Mouse (Mus musculus) embryonic facial prominence, embryonic 10.5 days (tissue): ENCODE results near the gene Stk19. TPM values are rescaled to one million over a fixed set of nuclear protein-coding genes. Genes with fewer than 3 reads are reported as not detected.
A peak's percentile ranks its signal among the peaks of the same experiment; 100 is the strongest.

Experiments
- DNase-seq: peaks from one replicate; pipeline ENCODE4 v3.0.0-alpha.2; 2017; ENCODE audit warnings: low spot score
- H3K27ac ChIP-seq: fragments of 300-500 bp; sonication (generic); replicated peaks from 2 replicates; pipeline ENCODE4 v1.5.1; 2016; ENCODE audit warnings: mild to moderate bottlenecking
- H3K27me3 ChIP-seq: fragments of 300-500 bp; sonication (generic); replicated peaks from 2 replicates; pipeline ENCODE4 v1.6.1; 2016; ENCODE audit warnings: low read depth, mild to moderate bottlenecking; ENCODE audit not compliant: poor library complexity, severe bottlenecking
- H3K36me3 ChIP-seq: fragments of 300-500 bp; sonication (generic); replicated peaks from 2 replicates; pipeline ENCODE4 v1.6.1; 2016; ENCODE audit warnings: mild to moderate bottlenecking, moderate library complexity
- H3K4me1 ChIP-seq: fragments of 300-500 bp; sonication (generic); 2 replicates; pipeline ENCODE4 v1.6.1; 2016
- H3K4me3 ChIP-seq: fragments of 300-500 bp; sonication (generic); 2 replicates; pipeline ENCODE4 v1.5.1; 2016; ENCODE audit warnings: mild to moderate bottlenecking, moderate library complexity
- H3K9me3 ChIP-seq: fragments of 300-500 bp; sonication (generic); 2 replicates; pipeline ENCODE4 v1.6.1; 2016; ENCODE audit warnings: mild to moderate bottlenecking
- WGBS: fragments of 180-500 bp; shearing (Covaris S2); methylation state at CpG from one replicate; pipeline ENCODE4 v1.1.7; 2016; 5-methylcytosine and 5-hydroxymethylcytosine counted together
- polyA plus RNA-seq: library from polyadenylated mRNA; unstranded; fragments of >200 nt; fragmentation: Nextera tagmentation; extraction: Ambion mirVana; gene quantifications from 2 replicates; pipeline ENCODE4 v1.2.1, GENCODE M21; 2016

Stk19 gene
- polyA plus RNA-seq: 24.6 and 26.4 TPM in 2 replicates

DNA sequence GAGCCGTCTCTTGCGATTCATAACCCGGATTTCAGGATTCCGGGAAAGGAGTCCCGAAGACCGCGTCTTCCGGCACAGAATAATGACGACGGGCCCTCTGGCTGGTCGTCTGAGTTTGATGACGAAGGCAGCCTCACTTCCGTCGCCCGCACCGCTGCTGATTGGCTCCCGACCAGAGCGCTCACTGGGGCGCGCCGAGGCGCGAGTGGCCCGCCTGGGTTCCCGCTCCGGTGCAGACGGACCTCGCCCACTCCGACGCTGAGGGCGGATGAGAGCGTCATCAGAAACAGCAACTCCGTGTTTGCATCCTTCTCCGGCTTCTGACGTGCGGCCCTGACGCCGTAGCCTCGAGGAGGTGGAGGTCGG is at the start of gene Stk19, which contains the start of gene Dxo:
TSS of gene Stk19 (minus strand) at position 90 of the 366 bp plus-strand sequence.
TSS of gene Dxo (plus strand) at position 164 of the 366 bp plus-strand sequence.
- Histone ChIP-seq H3K4me1 (peaks cover 27% of the 10 kb centered on the region), H3K9me3 (no peaks in the 10 kb centered on the region), H3K27ac (peak within 1 kb of the TSS; percentile 83), H3K27me3 (no peaks in the 10 kb centered on the region), H3K4me3 (peak within 1 kb of the TSS; percentile 78), H3K36me3 (peaks cover 61% of the 10 kb centered on the region)
- peak; percentile 97 for DNase-seq
- WGBS: under 1% methylated on average over 40 of the region's 40 CpGs

DNA sequence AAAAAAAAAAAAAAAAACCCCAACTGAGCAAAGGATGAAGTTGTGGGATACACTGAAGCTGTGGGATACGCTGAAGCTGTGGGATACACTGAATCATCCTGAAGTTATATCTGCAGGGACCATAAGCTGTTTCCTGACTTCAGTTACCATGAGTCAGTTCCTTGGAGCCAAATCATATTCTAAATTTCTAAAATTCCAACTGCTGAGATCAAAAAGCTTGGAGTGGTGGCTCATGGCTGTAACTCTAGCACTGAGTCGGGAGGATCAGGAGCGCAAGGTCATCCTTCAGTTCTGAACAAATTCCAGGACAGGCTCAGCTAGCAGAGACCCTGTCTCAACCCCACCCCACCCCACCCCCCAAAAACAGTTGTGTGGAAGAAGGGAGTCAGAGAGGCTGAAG is 48.9 kb upstream of the Stk19 start:
- WGBS: 86% methylated on average over 3 of the region's 3 CpGs
- H3K4me3 ChIP-seq: no peak overlapping the region

GRCm38 (mm10) chr17:34884704-34885103 is 48.0 kb upstream of the Stk19 start:
- H3K4me3 ChIP-seq: no peak overlapping the region
- no peaks in the 10 kb centered on the region for H3K9me3 ChIP-seq
- H3K4me1 ChIP-seq: peaks cover 20% of the 10 kb centered on the region
- no peak for DNase-seq
- 88% methylated on average over 6 of the region's 6 CpGs for WGBS
- no peaks in the 10 kb centered on the region for H3K36me3 ChIP-seq
- H3K27ac ChIP-seq: no peak overlapping the region
- H3K27me3 ChIP-seq: peaks cover 36% of the 10 kb centered on the region

More for the DNA sequence above, 48.9 kb upstream of the Stk19 start:
- H3K4me1 ChIP-seq: peaks cover 17% of the 10 kb centered on the region
- H3K27me3 ChIP-seq: peaks cover 31% of the 10 kb centered on the region
- no peaks in the 10 kb centered on the region for H3K36me3 ChIP-seq
- no peaks in the 10 kb centered on the region for H3K9me3 ChIP-seq
- DNase-seq: no peak
- H3K27ac ChIP-seq: no peak overlapping the region

DNA sequence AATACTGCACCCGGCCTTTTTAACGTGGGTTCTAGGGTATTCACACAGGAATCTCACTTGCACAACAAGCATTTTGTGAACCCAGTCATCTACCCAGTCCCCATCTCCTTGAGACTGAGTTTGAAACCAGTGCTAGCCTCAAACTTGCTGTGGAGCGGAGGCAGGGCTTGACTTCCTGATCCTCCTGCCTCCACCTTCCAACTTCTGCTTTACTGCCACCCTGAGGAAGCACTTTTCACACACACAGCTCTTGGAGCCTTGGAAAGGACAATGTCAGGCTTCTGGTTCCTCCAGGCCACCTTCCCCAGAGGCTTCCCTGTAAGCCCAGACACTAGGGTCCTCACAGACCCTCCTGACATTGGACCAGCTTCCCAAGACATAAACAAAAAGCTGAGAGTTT is 46.6 kb upstream of the Stk19 start:
- 64% methylated on average over 3 of the region's 3 CpGs for WGBS
- Histone ChIP-seq H3K9me3 (no peaks in the 10 kb centered on the region), H3K27ac (no peak overlapping the region), H3K4me3 (no peak overlapping the region), H3K36me3 (no peaks in the 10 kb centered on the region), H3K4me1 (peaks cover 27% of the 10 kb centered on the region), H3K27me3 (peaks cover 38% of the 10 kb centered on the region)
- DNase-seq: no peak

DNA sequence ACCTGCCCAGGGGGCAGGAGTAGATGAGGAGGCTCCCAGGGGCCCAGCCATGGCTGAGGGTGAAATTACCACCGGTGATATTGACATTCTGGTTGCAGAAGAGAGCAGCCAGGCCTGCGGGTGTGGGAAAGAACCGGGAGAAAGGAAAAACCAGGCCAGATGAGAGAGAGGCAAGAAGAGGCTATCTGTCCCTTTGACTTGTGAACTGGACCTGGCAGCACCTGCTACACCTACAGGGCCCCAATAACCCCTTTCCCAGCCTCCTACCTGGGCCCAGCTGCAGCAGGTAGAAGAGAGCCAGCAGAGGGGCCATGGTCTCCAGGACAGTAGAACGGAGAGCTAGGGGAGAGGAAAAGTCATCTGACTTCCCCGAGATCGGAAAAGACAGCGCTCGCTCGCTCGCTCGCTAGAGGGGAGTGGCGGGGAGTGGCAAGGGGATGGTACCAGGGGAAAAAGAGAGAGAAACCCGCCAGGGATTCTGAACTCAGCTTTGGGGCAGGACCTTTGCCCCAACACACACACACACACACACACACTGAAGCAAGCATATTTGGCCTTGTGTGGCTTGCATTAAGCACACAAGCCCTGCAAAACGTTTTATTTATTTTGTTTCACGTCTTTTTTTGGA is 45.1 kb upstream of the Stk19 start, which contains the start of gene Gm20547:
TSS of gene Gm20547 (minus strand) at position 360 of the 628 bp plus-strand sequence.
- no peak for DNase-seq
- H3K9me3 ChIP-seq: no peaks in the 10 kb centered on the region
- peaks cover 38% of the 10 kb centered on the region for H3K27me3 ChIP-seq
- H3K4me3 ChIP-seq: peak within 1 kb of the TSS; percentile 31
- WGBS: 6% methylated on average over 15 of the region's 15 CpGs
- 0 out of 2 replicates have a peak within 1 kb of the TSS, but pooled peaks have one; percentile 7 for H3K27ac ChIP-seq
- H3K36me3 ChIP-seq: no peaks in the 10 kb centered on the region
- H3K4me1 ChIP-seq: peaks cover 27% of the 10 kb centered on the region

DNA sequence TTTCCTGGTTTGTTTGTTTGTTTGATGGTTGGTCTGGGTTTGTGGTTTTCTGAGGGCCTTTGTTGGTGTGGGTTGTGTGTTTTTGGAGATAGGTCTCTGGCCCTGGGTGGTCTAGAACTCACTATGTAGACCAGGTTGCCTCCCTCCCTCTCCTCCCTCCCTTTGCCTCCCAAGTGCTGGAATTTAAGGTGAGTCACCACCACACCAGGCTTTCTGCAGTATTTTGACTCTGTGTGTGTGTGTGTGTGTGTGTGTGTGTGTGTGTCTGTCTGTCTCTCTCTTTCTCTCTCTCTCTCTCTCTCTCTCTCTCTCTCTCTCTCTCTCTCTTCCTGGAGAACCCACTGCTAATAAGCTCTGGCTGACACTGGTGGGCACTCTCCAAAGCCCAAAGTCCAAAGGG is 44.4 kb upstream of the Stk19 start:
- H3K27ac ChIP-seq: no peak overlapping the region
- H3K27me3 ChIP-seq: peaks cover 38% of the 10 kb centered on the region
- no peaks in the 10 kb centered on the region for H3K36me3 ChIP-seq
- no peak for DNase-seq
- H3K9me3 ChIP-seq: no peaks in the 10 kb centered on the region
- no peak overlapping the region for H3K4me3 ChIP-seq
- peaks cover 27% of the 10 kb centered on the region for H3K4me1 ChIP-seq

- Histone ChIP-seq H3K27ac (peak within 1 kb of the TSS; percentile 54), H3K4me3 (no peak within 1 kb of the TSS), H3K4me1 (peaks cover 27% of the 10 kb centered on the region), H3K9me3 (no peaks in the 10 kb centered on the region), H3K27me3 (peaks cover 34% of the 10 kb centered on the region), H3K36me3 (no peaks in the 10 kb centered on the region)
- 54% methylated on average over 11 of the region's 11 CpGs for WGBS
- DNase-seq: peak; percentile 32
These were observed 42.7 kb upstream of the Stk19 start, which contains the start of gene Zbtb12 for GRCm38 (mm10) chr17:34879336-34879879. TSS of gene Zbtb12 (plus strand) at chr17:34879483.

DNA sequence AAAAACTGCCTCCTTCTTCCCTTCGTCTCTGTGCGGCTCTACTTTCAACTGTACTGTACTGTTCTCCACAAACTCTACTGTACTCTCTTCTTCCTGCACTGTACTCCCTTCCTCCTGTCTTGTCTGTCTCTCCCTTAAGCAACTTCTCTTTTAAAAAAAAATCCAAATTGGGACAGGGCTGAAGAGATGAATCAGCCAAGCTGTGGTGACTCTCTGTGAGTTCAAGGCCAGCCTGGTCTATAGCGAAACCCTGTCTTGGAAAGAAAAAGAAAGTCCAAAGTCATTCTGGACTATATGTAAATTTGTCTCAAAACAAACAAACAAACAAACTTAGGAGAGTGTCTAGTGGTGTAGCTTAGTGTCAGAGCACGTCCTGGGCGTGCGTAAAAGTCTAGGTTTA is 37.6 kb upstream of the Stk19 start:
- DNase-seq: no peak
- H3K27me3 ChIP-seq: no peaks in the 10 kb centered on the region
- no peaks in the 10 kb centered on the region for H3K9me3 ChIP-seq
- no peaks in the 10 kb centered on the region for H3K36me3 ChIP-seq
- H3K4me1 ChIP-seq: peaks cover 3% of the 10 kb centered on the region
- no peak overlapping the region for H3K4me3 ChIP-seq
- 93% methylated on average over 6 of the region's 6 CpGs for WGBS
- no peak overlapping the region for H3K27ac ChIP-seq

- 0 out of 2 replicates have a peak, but pooled peaks cover 8% of the 10 kb centered on the region for H3K27me3 ChIP-seq
- no peaks in the 10 kb centered on the region for H3K4me1 ChIP-seq
- 64% methylated on average over 7 of the region's 7 CpGs for WGBS
- H3K36me3 ChIP-seq: no peaks in the 10 kb centered on the region
- H3K4me3 ChIP-seq: no peak overlapping the region
- DNase-seq: no peak
- no peak overlapping the region for H3K27ac ChIP-seq
- no peaks in the 10 kb centered on the region for H3K9me3 ChIP-seq
These were observed 29.2 kb upstream of the Stk19 start for GRCm38 (mm10) chr17:34865981-34866380.

GRCm38 (mm10) chr17:34862416-34863081 is 25.8 kb upstream of the Stk19 start, which contains the start of gene Cfb:
TSS of gene Cfb (minus strand) at chr17:34862518.
- no peak within 1 kb of the TSS for H3K27ac ChIP-seq
- WGBS: 76% methylated on average over 8 of the region's 8 CpGs
- peaks cover 12% of the 10 kb centered on the region for H3K36me3 ChIP-seq
- H3K4me1 ChIP-seq: no peaks in the 10 kb centered on the region
- H3K9me3 ChIP-seq: no peaks in the 10 kb centered on the region
- DNase-seq: no peak
- H3K4me3 ChIP-seq: no peak within 1 kb of the TSS
- 0 out of 2 replicates have a peak, but pooled peaks cover 8% of the 10 kb centered on the region for H3K27me3 ChIP-seq

DNA sequence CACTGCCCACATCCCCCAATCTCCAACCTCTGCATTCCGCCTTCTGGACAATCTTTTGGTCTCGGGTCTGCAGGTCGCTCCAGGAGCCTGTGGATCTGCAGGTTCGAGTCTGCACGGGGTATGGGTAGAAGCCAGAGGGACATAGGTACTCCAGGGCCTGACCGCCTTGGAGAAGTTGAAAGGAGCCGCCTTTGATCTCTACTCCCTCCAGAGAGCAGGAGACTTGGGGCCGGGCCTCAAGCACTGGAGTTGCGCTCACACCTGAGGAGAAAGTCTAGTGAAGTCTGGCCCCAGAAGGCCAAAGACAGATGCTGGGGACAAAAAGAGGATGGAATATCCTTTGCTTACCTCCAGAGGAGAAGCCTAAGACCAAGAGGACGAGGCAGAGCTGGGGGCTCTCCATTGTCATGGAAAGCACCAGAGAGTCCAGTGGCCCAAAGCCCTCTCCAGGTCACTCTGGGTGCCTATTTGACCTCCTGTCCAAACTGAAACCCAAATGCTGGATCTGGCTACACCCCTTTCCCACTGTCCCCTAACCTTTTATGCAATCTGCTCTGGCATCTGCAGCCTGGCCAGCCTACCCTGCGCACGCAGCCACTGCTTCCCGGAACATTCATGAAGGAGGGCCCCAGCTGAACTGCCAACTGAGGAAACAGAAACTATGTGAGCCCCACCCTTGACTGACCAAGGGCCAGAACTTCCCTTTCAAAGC is 25.1 kb upstream of the Stk19 start:
- H3K27ac ChIP-seq: no peak overlapping the region
- H3K4me1 ChIP-seq: no peaks in the 10 kb centered on the region
- H3K36me3 ChIP-seq: peaks cover 19% of the 10 kb centered on the region
- no peak for DNase-seq
- 74% methylated on average over 13 of the region's 13 CpGs for WGBS
- no peak overlapping the region for H3K4me3 ChIP-seq
- H3K27me3 ChIP-seq: 0 out of 2 replicates have a peak, but pooled peaks cover 8% of the 10 kb centered on the region
- H3K9me3 ChIP-seq: no peaks in the 10 kb centered on the region

DNA sequence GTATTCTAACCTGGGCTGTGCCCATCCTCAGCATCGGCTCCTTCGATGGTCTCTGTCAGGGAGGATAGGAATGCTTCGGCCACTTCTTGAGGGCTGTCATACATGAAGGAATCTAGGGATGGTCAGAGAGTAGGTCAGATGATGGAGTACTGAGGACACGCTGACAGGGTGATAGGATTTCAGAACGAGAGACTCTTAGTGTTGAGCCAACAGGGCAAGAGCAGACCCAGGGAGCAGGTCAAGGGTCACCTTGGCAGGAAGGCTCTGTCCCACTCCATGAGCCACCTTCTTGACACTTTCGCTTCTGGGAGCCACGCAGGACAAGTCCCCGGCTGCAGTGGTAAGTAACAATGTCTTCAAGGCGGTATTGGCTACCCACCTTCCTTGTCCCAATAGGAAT is 23.8 kb upstream of the Stk19 start:
- Histone ChIP-seq H3K27ac (no peak overlapping the region), H3K27me3 (0 out of 2 replicates have a peak, but pooled peaks cover 8% of the 10 kb centered on the region), H3K4me1 (no peaks in the 10 kb centered on the region), H3K36me3 (peaks cover 33% of the 10 kb centered on the region), H3K4me3 (no peak overlapping the region), H3K9me3 (no peaks in the 10 kb centered on the region)
- no peak for DNase-seq
- WGBS: 86% methylated on average over 9 of the region's 9 CpGs
